Comparison of ENCODE assay signal across 14 mouse cellular contexts in the genomic region with DNA sequence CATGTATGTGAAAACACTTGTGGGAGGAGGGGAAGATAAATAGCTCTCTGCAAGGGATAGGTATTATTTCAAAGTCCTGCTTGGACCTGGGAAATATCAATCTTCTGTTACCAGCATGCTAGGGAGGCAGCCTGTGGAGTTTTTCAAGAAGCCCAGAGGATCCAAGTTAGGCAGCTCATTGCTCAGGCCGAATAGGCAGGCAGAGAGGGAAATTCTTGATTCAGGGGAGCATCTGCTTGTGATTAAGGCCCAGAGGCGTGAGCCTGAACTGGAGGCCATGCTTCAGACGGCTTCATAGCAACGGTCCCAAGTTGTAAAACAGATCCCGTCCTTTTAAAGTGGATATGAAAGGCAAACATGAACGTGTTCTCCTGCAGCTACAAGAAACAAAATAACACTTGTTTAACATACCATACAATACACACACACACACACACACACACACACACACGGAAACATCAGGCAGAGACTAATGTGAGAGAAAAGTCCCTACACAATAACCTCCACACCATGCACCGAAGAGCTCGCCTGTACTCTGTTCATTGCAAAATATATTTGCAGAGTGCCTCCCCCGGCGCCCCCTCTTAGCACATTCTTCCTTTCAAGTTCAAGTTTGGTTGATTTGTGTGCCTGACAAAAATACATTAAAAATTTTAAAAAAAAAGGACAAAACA. TPM values are rescaled to one million over a fixed set of nuclear protein-coding genes. Genes with fewer than 3 reads are reported as not detected.
DNase-seq lines count a peak whose midpoint lies in the region; ATAC-seq and TF ChIP-seq lines count a peak whose summit lies in the region.
"Had no signal": no experiment of that assay in that cellular context is flagged by ENCODE, and none has a peak within 500 bp of the region (broad histone marks: within the 10 kb centered on the region; RNA-seq: fewer than 3 reads in every experiment).

No protein-coding gene starts in this region.

- H3K9ac ChIP-seq in forebrain, embryonic 11.5 days (ENCODE audit: low read length): no peak overlapping the region
- H3K9ac ChIP-seq in forebrain, embryonic 12.5 days: no peak overlapping the region
- no peak overlapping the region for H3K9ac ChIP-seq in midbrain, postnatal 0 days (replicated peaks; ENCODE audit: low read length, poor library complexity, severe bottlenecking)
- no peak overlapping the region for H3K9ac ChIP-seq in midbrain, embryonic 16.5 days (ENCODE audit: low read depth, low read length)
- H3K9ac ChIP-seq: forebrain, embryonic 13.5 days; liver, embryonic 13.5 days had no signal

- ATAC-seq in forebrain, embryonic 11.5 days (replicated peaks; ENCODE audit: low FRiP score): no peak
- no peak for ATAC-seq in forebrain, embryonic 12.5 days (ENCODE audit: low FRiP score)
- no peak for ATAC-seq in midbrain, postnatal 0 days (ENCODE audit: low FRiP score)
- no peak for ATAC-seq in midbrain, embryonic 16.5 days
- ATAC-seq: forebrain, embryonic 13.5 days had no signal

- no peaks in the 10 kb centered on the region for H3K36me3 ChIP-seq in forebrain, embryonic 11.5 days (ENCODE audit: control insufficient read depth, insufficient read depth, low read length)
- H3K36me3 ChIP-seq in forebrain, embryonic 12.5 days (replicated peaks): no peaks in the 10 kb centered on the region
- no peaks in the 10 kb centered on the region for H3K36me3 ChIP-seq in midbrain, postnatal 0 days (ENCODE audit: insufficient read depth, low read length)
- H3K36me3 ChIP-seq in midbrain, embryonic 16.5 days (ENCODE audit: control insufficient read depth, insufficient read depth, low read length): no peaks in the 10 kb centered on the region
- H3K36me3 ChIP-seq: liver, embryonic 13.5 days had no signal

- intact Hi-C loops in gastrocnemius, postnatal 14 days (cut with DNase I; ENCODE audit: low total_unique reads): no loop called here

- no peak for TF ChIP-seq CTCF in midbrain, postnatal 0 days (IDR thresholded peaks at IDR 0.05)

- H3K4me3 ChIP-seq in forebrain, embryonic 11.5 days (ENCODE audit: low read depth, low read length): no peak overlapping the region
- H3K4me3 ChIP-seq in forebrain, embryonic 12.5 days (replicated peaks): no peak overlapping the region
- H3K4me3 ChIP-seq in midbrain, postnatal 0 days (ENCODE audit: low read depth, low read length): no peak overlapping the region
- no peak overlapping the region for H3K4me3 ChIP-seq in midbrain, embryonic 16.5 days (ENCODE audit: low read depth, low read length)
- H3K4me3 ChIP-seq: forebrain, embryonic 13.5 days; liver, embryonic 13.5 days; myocyte had no signal

- no peak overlapping the region for H3K27ac ChIP-seq in forebrain, embryonic 11.5 days (ENCODE audit: low read depth, low read length)
- no peak overlapping the region for H3K27ac ChIP-seq in forebrain, embryonic 12.5 days
- no peak overlapping the region for H3K27ac ChIP-seq in midbrain, postnatal 0 days (ENCODE audit: low read depth, low read length)
- no peak overlapping the region for H3K27ac ChIP-seq in midbrain, embryonic 16.5 days (ENCODE audit: low read length)
- H3K27ac ChIP-seq: forebrain, embryonic 13.5 days; liver, embryonic 13.5 days had no signal

- H3K9me3 ChIP-seq in forebrain, embryonic 11.5 days (ENCODE audit: control insufficient read depth, low read length): no peaks in the 10 kb centered on the region
- H3K9me3 ChIP-seq in forebrain, embryonic 12.5 days: no peaks in the 10 kb centered on the region
- H3K9me3 ChIP-seq in midbrain, postnatal 0 days (ENCODE audit: low read length): 0 out of 2 replicates have a peak, but pooled peaks cover 3% of the 10 kb centered on the region
- no peaks in the 10 kb centered on the region for H3K9me3 ChIP-seq in midbrain, embryonic 16.5 days (replicated peaks; ENCODE audit: control insufficient read depth, low read length, poor library complexity, severe bottlenecking)
- H3K9me3 ChIP-seq: forebrain, embryonic 13.5 days; liver, embryonic 13.5 days had no signal

- no peaks in the 10 kb centered on the region for H3K27me3 ChIP-seq in forebrain, embryonic 11.5 days (ENCODE audit: control insufficient read depth, insufficient read depth, low read length)
- H3K27me3 ChIP-seq in forebrain, embryonic 12.5 days: no peaks in the 10 kb centered on the region
- H3K27me3 ChIP-seq in midbrain, postnatal 0 days (ENCODE audit: insufficient read depth, low read length): no peaks in the 10 kb centered on the region
- H3K27me3 ChIP-seq in midbrain, embryonic 16.5 days (ENCODE audit: control insufficient read depth, insufficient read depth, low read depth, low read length): no peaks in the 10 kb centered on the region
- H3K27me3 ChIP-seq: forebrain, embryonic 13.5 days; liver, embryonic 13.5 days had no signal

- peak; percentile 55 for DNase-seq in forebrain, embryonic 11.5 days (ENCODE audit: low spot score)
- DNase-seq in midbrain, postnatal 0 days (ENCODE audit: low spot score): peak; percentile 9
- DNase-seq in gastrocnemius, postnatal 14 days: peak; percentile 34
- peak; percentile 42 for DNase-seq in skeletal muscle tissue, adult 2 months (ENCODE audit: low read depth, low spot score)
- DNase-seq in right cerebral cortex, adult 2 months (ENCODE audit: low spot score in 2 of 2): no peak
- no peak for DNase-seq in layer of hippocampus, postnatal 10 days (ENCODE audit: low spot score in 2 of 2)
- DNase-seq: cerebellum, postnatal 10 days; liver, embryonic 13.5 days; lung, postnatal 4 days had no signal

- no peak overlapping the region for H3K4me2 ChIP-seq in forebrain, embryonic 11.5 days (ENCODE audit: low read depth, low read length, severe bottlenecking)
- no peak overlapping the region for H3K4me2 ChIP-seq in forebrain, embryonic 12.5 days
- H3K4me2 ChIP-seq in midbrain, postnatal 0 days (ENCODE audit: low read depth, low read length, poor library complexity, severe bottlenecking): no peak overlapping the region
- H3K4me2 ChIP-seq in midbrain, embryonic 16.5 days (ENCODE audit: low read length): no peak overlapping the region
- H3K4me2 ChIP-seq: forebrain, embryonic 13.5 days; liver, embryonic 13.5 days had no signal

- H3K4me1 ChIP-seq in forebrain, embryonic 11.5 days (replicated peaks; ENCODE audit: control insufficient read depth, insufficient read depth, low read length): no peaks in the 10 kb centered on the region
- no peaks in the 10 kb centered on the region for H3K4me1 ChIP-seq in forebrain, embryonic 12.5 days
- H3K4me1 ChIP-seq in midbrain, postnatal 0 days (ENCODE audit: insufficient read depth, low read length): no peaks in the 10 kb centered on the region
- no peaks in the 10 kb centered on the region for H3K4me1 ChIP-seq in midbrain, embryonic 16.5 days (ENCODE audit: control insufficient read depth, insufficient read depth, low read length)
- H3K4me1 ChIP-seq: forebrain, embryonic 13.5 days; liver, embryonic 13.5 days had no signal

- 70% methylated on average over 11 of the region's 11 CpGs for WGBS in forebrain, embryonic 11.5 days
- 74% methylated on average over 11 of the region's 11 CpGs for WGBS in forebrain, embryonic 12.5 days
- WGBS in midbrain, postnatal 0 days: 73% methylated on average over 11 of the region's 11 CpGs
- WGBS in midbrain, embryonic 16.5 days: 66% methylated on average over 11 of the region's 11 CpGs

RNA-seq across cellular contexts. Expression of a gene that starts 44.6 kb away (rescaled TPM):
- polyA plus RNA-seq in forebrain, embryonic 11.5 days (2014; fragmentation: Nextera tagmentation; extraction: Ambion mirVana): 1.1 and 2.0 TPM in 2 replicates
- 5.2 and 12.4 TPM in 2 replicates for polyA plus RNA-seq in forebrain, embryonic 12.5 days (2016; fragmentation: Nextera tagmentation; extraction: Ambion mirVana)
- total RNA-seq in midbrain, postnatal 0 days (2014; rRNA removed): 1.9 and 5.0 TPM in 2 replicates
- 33.3 and 69.0 TPM in 2 replicates for polyA plus RNA-seq in midbrain, postnatal 0 days (2015; fragmentation: Nextera tagmentation; extraction: Ambion mirVana)
- polyA plus RNA-seq in midbrain, embryonic 16.5 days (2015; fragmentation: Nextera tagmentation; extraction: Ambion mirVana): 12.8 and 60.5 TPM in 2 replicates
- total RNA-seq in gastrocnemius, postnatal 14 days (2021): not detected
- not detected for total RNA-seq in layer of hippocampus, postnatal 10 days (2021)
- polyA plus RNA-seq: gonadal fat pad, adult 2 months had no signal

Comparison
In these comparisons a context has a peak if more than half of its experiments do, and no peak if none do; other contexts are left out.
1. DNase-seq: peak in forebrain, embryonic 11.5 days (single experiment), midbrain, postnatal 0 days (single experiment), gastrocnemius, postnatal 14 days (single experiment) and skeletal muscle tissue, adult 2 months (single experiment); none in right cerebral cortex, adult 2 months (0 of 2) and layer of hippocampus, postnatal 10 days (0 of 2).